Mouse (Mus musculus) c-Kit-positive CD71-negative TER-119-negative erythroid progenitor cells, embryonic 14.5 days (primary cell): ENCODE results near the gene Tpbgl.

Experiments used
- DNase-seq: peaks from one replicate; pipeline ENCODE4 v3.0.0-alpha.2; 2013; ENCODE audit warnings: low read depth

The Tpbgl gene

DNA sequence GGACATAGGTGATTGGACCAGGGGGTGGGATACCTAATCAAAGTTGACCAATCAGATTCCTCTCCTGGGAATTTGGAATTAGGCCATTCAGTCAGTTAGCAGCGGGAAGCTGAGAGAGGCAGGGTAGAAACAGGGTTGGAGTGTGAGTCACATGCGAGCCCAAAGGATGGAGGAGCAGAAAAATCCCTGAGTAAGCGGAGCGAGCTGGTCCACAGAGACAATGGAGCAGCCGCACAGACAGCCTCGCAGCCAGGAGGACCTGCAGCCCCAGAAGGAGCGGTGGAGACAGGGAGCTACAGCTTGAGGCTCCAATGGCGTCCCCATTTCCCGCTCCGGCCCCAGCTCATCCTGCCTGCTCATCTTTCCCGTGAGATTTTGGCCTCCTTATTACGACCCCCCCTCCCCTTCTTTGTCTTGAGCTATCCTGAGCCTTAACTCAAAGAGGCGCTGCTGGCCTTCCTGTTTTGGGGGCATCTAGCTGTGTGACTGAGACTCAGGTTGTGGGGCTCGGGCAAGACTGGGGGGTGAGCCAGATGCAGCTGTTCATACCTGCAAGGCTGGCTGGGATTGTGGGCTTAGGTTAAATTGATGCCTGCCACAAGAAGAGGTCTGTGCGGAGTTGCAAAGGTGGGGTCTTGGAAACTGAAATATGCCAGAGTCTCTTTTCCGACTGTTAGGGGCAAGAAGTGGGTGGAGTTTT, 47.3 kb downstream of the Tpbgl start:
- DNase-seq: no peak

- no peak for DNase-seq
These were observed 48.7 kb downstream of the Tpbgl start for GRCm38 (mm10) chr7:99578246-99578645.
